Mouse (Mus musculus) hindbrain, postnatal 0 days (tissue): Measurements from ENCODE around the gene Abcc9. TPM values are rescaled to one million over a fixed set of nuclear protein-coding genes. Genes with fewer than 3 reads are reported as not detected.

ENCODE experiments used
- ATAC-seq: fragments of 200-750 bp; cut with Nextera tagmentation; 2 replicates; pipeline ENCODE4 v1.8.0; 2017; ENCODE audit warnings: mild to moderate bottlenecking, moderate TSS enrichment, moderate library complexity
- DNase-seq: peaks from one replicate; pipeline ENCODE4 v3.0.0-alpha.2; 2015; ENCODE audit warnings: low spot score
- H3K27ac ChIP-seq: fragments of 300-500 bp; sonication (generic); 2 replicates; pipeline ENCODE4 v1.5.1; 2014; ENCODE audit warnings: mild to moderate bottlenecking
- H3K27me3 ChIP-seq: fragments of 300-500 bp; sonication (generic); 2 replicates; pipeline ENCODE4 v1.6.1; 2014; ENCODE audit warnings: low read length, mixed read lengths; ENCODE audit not compliant: insufficient read depth
- H3K36me3 ChIP-seq: fragments of 300-500 bp; sonication (generic); 2 replicates; pipeline ENCODE4 v1.6.1; 2014; ENCODE audit warnings: low read length, mixed read lengths; ENCODE audit not compliant: insufficient read depth
- H3K4me1 ChIP-seq: fragments of 300-500 bp; sonication (generic); 2 replicates; pipeline ENCODE4 v1.6.1; 2014; ENCODE audit warnings: antibody characterized with exemption, low read length, mixed read lengths; ENCODE audit not compliant: insufficient read depth
- H3K4me2 ChIP-seq: fragments of 300-500 bp; sonication (generic); 2 replicates; pipeline ENCODE4 v1.6.1; 2014; ENCODE audit warnings: low read depth, mild to moderate bottlenecking, low read length, moderate library complexity, mixed read lengths
- H3K4me3 ChIP-seq: fragments of 300-500 bp; sonication (generic); 2 replicates; pipeline ENCODE4 v1.5.1; 2014; ENCODE audit warnings: low read length
- H3K9ac ChIP-seq: fragments of 300-500 bp; sonication (generic); replicated peaks from 2 replicates; pipeline ENCODE4 v1.6.1; 2014; ENCODE audit warnings: mild to moderate bottlenecking, low read length, moderate library complexity, mixed read lengths
- H3K9me3 ChIP-seq: fragments of 300-500 bp; sonication (generic); 2 replicates; pipeline ENCODE4 v1.6.1; 2016; ENCODE audit warnings: low read length, mixed read lengths
- CTCF ChIP-seq: IDR thresholded peaks from 2 replicates; pipeline ENCODE4 v1.5.1; 2016; ENCODE audit warnings: antibody characterized with exemption, control low read depth, low read depth
- WGBS: fragments of 180-500 bp; shearing (Covaris S2); extraction: QIAGEN DNeasy Blood & Tissue Kit; methylation state at CpG from one replicate; pipeline ENCODE4 v1.1.7; 2014; 5-methylcytosine and 5-hydroxymethylcytosine counted together
- polyA plus RNA-seq: library from polyadenylated mRNA; unstranded; fragments of >200 nt; fragmentation: Nextera tagmentation; extraction: Ambion mirVana; gene quantifications from 2 replicates; pipeline ENCODE4 v1.2.1, GENCODE M21; 2015
- total RNA-seq: library from RNA; depleted of rRNA; stranded (reverse); fragments of >200 nt; gene quantifications from 2 replicates; pipeline ENCODE4 v1.2.3, GENCODE M21; 2014

Abcc9 gene
- total and polyA plus RNA-seq, 2 experiments from 2014 or later: 2.0 to 8.9 TPM

GRCm38 (mm10) chr6:142635185-142635583 lies 66.9 kb downstream of the Abcc9 start:
- H3K4me1 ChIP-seq: no peaks in the 10 kb centered on the region
- H3K27me3 ChIP-seq: no peaks in the 10 kb centered on the region
- DNase-seq (no peak), ATAC-seq (no peak)
- H3K36me3 ChIP-seq: no peaks in the 10 kb centered on the region
- no peak overlapping the region for H3K27ac ChIP-seq
- no peak overlapping the region for H3K4me2 ChIP-seq
- no peak overlapping the region for H3K9ac ChIP-seq
- no peak for TF ChIP-seq CTCF
- H3K4me3 ChIP-seq: no peak overlapping the region
- no peaks in the 10 kb centered on the region for H3K9me3 ChIP-seq

DNA sequence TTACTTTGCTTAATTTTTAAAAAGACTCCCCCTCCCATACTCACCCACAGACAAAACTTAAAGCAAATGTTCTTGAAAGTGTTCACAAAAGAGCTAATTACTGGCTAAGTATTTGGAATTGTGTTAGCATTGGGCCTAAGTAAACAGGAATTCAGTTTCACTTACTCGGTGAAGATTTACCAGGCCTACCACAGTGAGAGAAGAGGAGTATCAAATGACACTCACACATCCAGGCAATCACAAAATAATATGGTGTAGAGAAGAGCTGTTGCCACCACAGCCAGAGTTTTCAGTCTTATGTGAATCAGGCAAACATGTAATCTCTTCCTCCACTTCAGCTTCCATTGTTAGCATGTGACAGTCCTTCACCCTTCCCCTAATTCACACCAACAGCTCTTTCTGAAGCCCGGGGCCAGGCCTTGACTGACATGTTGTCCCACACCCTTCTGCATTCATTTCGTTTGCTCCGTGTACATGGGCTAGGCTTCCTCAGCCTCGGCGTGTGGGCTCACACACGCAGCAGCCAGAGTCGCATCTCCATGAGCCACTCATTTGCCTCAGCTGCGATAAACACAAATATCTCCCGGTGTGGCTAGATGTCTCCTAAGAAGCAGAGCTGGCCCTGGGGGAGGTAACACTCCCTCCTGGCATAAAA lies 67.5 kb downstream of the Abcc9 start:
- no peak overlapping the region for H3K9ac ChIP-seq
- DNase-seq (no peak), ATAC-seq (no peak)
- no peaks in the 10 kb centered on the region for H3K4me1 ChIP-seq
- H3K27me3 ChIP-seq: no peaks in the 10 kb centered on the region
- no peak overlapping the region for H3K27ac ChIP-seq
- H3K36me3 ChIP-seq: no peaks in the 10 kb centered on the region
- H3K9me3 ChIP-seq: no peaks in the 10 kb centered on the region
- TF ChIP-seq CTCF: no peak
- H3K4me2 ChIP-seq: no peak overlapping the region
- H3K4me3 ChIP-seq: no peak overlapping the region
- WGBS: 75% methylated on average over 10 of the region's 10 CpGs

GRCm38 (mm10) chr6:142623351-142623750 lies 78.8 kb downstream of the Abcc9 start:
- Histone ChIP-seq H3K27ac (no peak overlapping the region), H3K27me3 (no peaks in the 10 kb centered on the region), H3K4me2 (no peak overlapping the region), H3K4me1 (no peaks in the 10 kb centered on the region), H3K36me3 (no peaks in the 10 kb centered on the region), H3K9me3 (no peaks in the 10 kb centered on the region), H3K4me3 (no peak overlapping the region), H3K9ac (no peak overlapping the region)
- TF ChIP-seq CTCF: no peak
- ATAC-seq: no peak
- DNase-seq: no peak
- WGBS: 82% methylated on average over 6 of the region's 6 CpGs

GRCm38 (mm10) chr6:142616659-142617058 lies 85.5 kb downstream of the Abcc9 start:
- Histone ChIP-seq H3K4me2 (no peak overlapping the region), H3K36me3 (no peaks in the 10 kb centered on the region), H3K9ac (no peak overlapping the region), H3K4me1 (no peaks in the 10 kb centered on the region), H3K9me3 (no peaks in the 10 kb centered on the region), H3K27me3 (no peaks in the 10 kb centered on the region), H3K4me3 (no peak overlapping the region), H3K27ac (no peak overlapping the region)
- TF ChIP-seq CTCF: no peak
- WGBS: 38% methylated on average over 3 of the region's 3 CpGs
- ATAC-seq: no peak
- DNase-seq: no peak

DNA sequence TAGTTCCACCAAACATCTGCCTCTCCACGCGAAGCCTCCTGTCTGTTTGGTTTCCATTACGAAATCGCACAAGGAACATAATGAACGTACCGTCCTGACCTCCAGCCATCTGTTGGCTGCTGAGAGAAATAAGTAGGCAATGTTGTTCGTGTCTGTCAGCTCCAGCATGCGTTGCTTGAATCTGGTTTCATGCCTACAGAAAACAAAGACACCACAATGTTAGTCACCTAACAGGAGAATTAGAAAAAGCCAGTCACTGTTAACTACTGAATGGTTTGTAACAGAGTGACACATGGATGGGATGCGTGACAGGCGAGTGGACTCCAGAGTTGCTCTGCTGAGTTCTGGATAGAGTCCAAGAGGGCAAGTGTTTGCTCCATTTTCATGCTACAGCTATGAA lies 87.8 kb downstream of the Abcc9 start:
- H3K27ac ChIP-seq: peak overlapping the region; percentile 32; the same call in 1 of the 2 replicates
- no peak overlapping the region for H3K9ac ChIP-seq
- no peaks in the 10 kb centered on the region for H3K27me3 ChIP-seq
- no peaks in the 10 kb centered on the region for H3K9me3 ChIP-seq
- H3K36me3 ChIP-seq: no peaks in the 10 kb centered on the region
- no peak for TF ChIP-seq CTCF
- 50% methylated on average over 10 of the region's 10 CpGs for WGBS
- DNase-seq (peak; percentile 60), ATAC-seq (peak; percentile 62)
- H3K4me2 ChIP-seq: no peak overlapping the region
- H3K4me3 ChIP-seq: no peak overlapping the region
- H3K4me1 ChIP-seq: no peaks in the 10 kb centered on the region

- ATAC-seq (no peak), DNase-seq (no peak)
- no peak overlapping the region for H3K9ac ChIP-seq
- H3K9me3 ChIP-seq: no peaks in the 10 kb centered on the region
- no peak overlapping the region for H3K27ac ChIP-seq
- H3K36me3 ChIP-seq: no peaks in the 10 kb centered on the region
- H3K4me2 ChIP-seq: no peak overlapping the region
- no peaks in the 10 kb centered on the region for H3K27me3 ChIP-seq
- no peaks in the 10 kb centered on the region for H3K4me1 ChIP-seq
- no peak for TF ChIP-seq CTCF
- H3K4me3 ChIP-seq: no peak overlapping the region
- WGBS: 84% methylated on average over 8 of the region's 8 CpGs
Measured at GRCm38 (mm10) chr6:142612366-142612765, 89.7 kb downstream of the Abcc9 start.
